Mouse (Mus musculus): ENCODE results near the gene Olfr1262.

DNA sequence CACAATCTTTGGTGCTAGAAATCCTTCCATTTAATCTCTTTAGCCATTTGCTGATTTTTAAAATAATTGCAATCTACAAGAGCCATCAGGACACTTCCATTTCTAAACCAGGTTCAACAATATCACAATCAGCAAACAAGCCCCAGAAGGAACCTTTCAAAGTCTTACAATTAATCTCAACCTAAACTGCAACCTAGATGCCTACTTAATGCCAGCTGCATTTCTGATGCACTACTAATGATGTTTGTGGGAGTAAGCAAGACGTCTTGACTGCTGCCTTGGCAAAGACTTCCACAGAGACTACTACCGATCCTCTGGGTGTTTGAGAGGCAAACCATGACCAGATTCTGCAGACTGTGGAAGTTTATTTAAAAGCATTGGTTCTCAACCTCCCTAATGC, 11.9 kb downstream of the Olfr1262 start, which contains the start of gene Olfr1263:
- TF ChIP-seq CTCF (IDR thresholded peaks at IDR 0.05; ENCODE audit: low read depth): no peak
- no peak for TF ChIP-seq EP300 (IDR thresholded peaks at IDR 0.05; ENCODE audit: low read depth)
